Comparison of ENCODE assay signal across 21 mouse cellular contexts in the genomic region with DNA sequence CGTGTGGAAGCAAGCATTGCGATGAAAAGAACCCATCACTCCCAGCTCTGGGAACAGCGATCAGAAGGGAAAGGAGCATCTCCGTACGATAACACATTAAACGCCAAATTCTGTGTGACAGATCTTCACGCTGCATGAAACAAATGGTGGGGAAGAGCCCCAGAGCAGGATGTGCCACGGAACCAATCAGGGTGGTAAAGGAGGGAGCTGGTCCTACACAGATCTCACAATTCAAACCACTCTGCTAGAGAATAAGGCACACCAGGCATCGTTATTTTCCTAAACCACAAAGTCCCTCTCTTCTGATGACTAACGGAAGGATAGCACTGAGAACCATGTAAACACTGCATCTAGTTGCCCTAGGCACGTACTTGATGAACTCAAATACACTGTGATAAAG.
DNase-seq lines count a peak whose midpoint lies in the region; ATAC-seq lines count a peak whose summit lies in the region.
"Had no signal": no experiment of that assay in that cellular context is flagged by ENCODE, and none has a peak within 500 bp of the region (broad histone marks: within the 10 kb centered on the region; RNA-seq: fewer than 3 reads in every experiment).

No protein-coding gene starts in this region.

- no peaks in the 10 kb centered on the region for H3K36me3 ChIP-seq in midbrain, embryonic 15.5 days (replicated peaks)
- H3K36me3 ChIP-seq in midbrain, embryonic 13.5 days = no peaks in the 10 kb centered on the region
- H3K36me3 ChIP-seq: embryonic facial prominence, embryonic 15.5 days; forebrain, embryonic 10.5 days; heart, embryonic 13.5 days; hindbrain, embryonic 15.5 days had no signal

- H3K4me2 ChIP-seq in midbrain, embryonic 15.5 days = no peak overlapping the region
- H3K4me2 ChIP-seq in midbrain, embryonic 13.5 days (replicated peaks) = no peak overlapping the region
- H3K4me2 ChIP-seq: embryonic facial prominence, embryonic 15.5 days; heart, embryonic 13.5 days; hindbrain, embryonic 15.5 days had no signal

- DNase-seq in layer of hippocampus, adult 18-20 months (ENCODE audit: low spot score in 2 of 2) = peak; percentile 3 to 21
- DNase-seq in layer of hippocampus, adult 9-10 months (ENCODE audit: low spot score) = no peak
- peak; percentile 6 for DNase-seq in Muller cell, postnatal 12 days (ENCODE audit: inconsistent ontology term)
- DNase-seq in left cerebral cortex, adult 8-10 months (ENCODE audit: low spot score in 2 of 2) = no peak
- DNase-seq: adrenal gland, adult 8-10 months; adrenal gland, postnatal 36 days; cerebellum, adult 11 months; cerebellum, adult 8-10 months; cerebellum, postnatal 14 days; embryo, embryonic 11 days; gastrocnemius, adult 2 months; gastrocnemius, postnatal 25 days; heart, postnatal 36 days had no signal

- ATAC-seq in midbrain, embryonic 15.5 days (replicated peaks) = peak; percentile 62
- ATAC-seq in midbrain, embryonic 13.5 days = no peak
- ATAC-seq: forebrain, embryonic 14.5 days had no signal

- H3K27me3 ChIP-seq in midbrain, embryonic 15.5 days (replicated peaks) = no peaks in the 10 kb centered on the region
- no peaks in the 10 kb centered on the region for H3K27me3 ChIP-seq in midbrain, embryonic 13.5 days
- H3K27me3 ChIP-seq: embryonic facial prominence, embryonic 15.5 days; heart, embryonic 13.5 days; hindbrain, embryonic 15.5 days had no signal

- no peaks in the 10 kb centered on the region for H3K4me1 ChIP-seq in midbrain, embryonic 15.5 days
- H3K4me1 ChIP-seq in midbrain, embryonic 13.5 days (replicated peaks) = no peaks in the 10 kb centered on the region
- H3K4me1 ChIP-seq: embryonic facial prominence, embryonic 15.5 days; forebrain, embryonic 10.5 days; heart, embryonic 13.5 days; hindbrain, embryonic 15.5 days had no signal

- no peak overlapping the region for H3K27ac ChIP-seq in midbrain, embryonic 15.5 days
- no peak overlapping the region for H3K27ac ChIP-seq in midbrain, embryonic 13.5 days
- H3K27ac ChIP-seq: embryonic facial prominence, embryonic 15.5 days; forebrain, embryonic 10.5 days; gastrocnemius, adult 2 months; heart, embryonic 13.5 days; hindbrain, embryonic 15.5 days had no signal

- 75% methylated on average over 11 of the region's 11 CpGs for WGBS in midbrain, embryonic 15.5 days
- WGBS in midbrain, embryonic 13.5 days = 86% methylated on average over 11 of the region's 11 CpGs

- no peak overlapping the region for H3K9ac ChIP-seq in midbrain, embryonic 15.5 days
- H3K9ac ChIP-seq in midbrain, embryonic 13.5 days (replicated peaks) = no peak overlapping the region
- H3K9ac ChIP-seq: embryonic facial prominence, embryonic 15.5 days; heart, embryonic 13.5 days; hindbrain, embryonic 15.5 days had no signal

- no peak overlapping the region for H3K4me3 ChIP-seq in midbrain, embryonic 15.5 days
- H3K4me3 ChIP-seq in midbrain, embryonic 13.5 days (replicated peaks) = no peak overlapping the region
- H3K4me3 ChIP-seq: embryonic facial prominence, embryonic 15.5 days; erythroblast, embryonic 14.5 days; forebrain, embryonic 10.5 days; gastrocnemius, adult 2 months; heart, embryonic 13.5 days; hindbrain, embryonic 15.5 days had no signal

- H3K9me3 ChIP-seq in midbrain, embryonic 15.5 days = no peaks in the 10 kb centered on the region
- no peaks in the 10 kb centered on the region for H3K9me3 ChIP-seq in midbrain, embryonic 13.5 days
- H3K9me3 ChIP-seq: embryonic facial prominence, embryonic 15.5 days; forebrain, embryonic 10.5 days; heart, embryonic 13.5 days; hindbrain, embryonic 15.5 days had no signal

Comparison
In these comparisons a context has a peak if more than half of its experiments do, and no peak if none do; other contexts are left out.
1. DNase-seq: peak in layer of hippocampus, adult 18-20 months (2 of 2) and Muller cell, postnatal 12 days (single experiment); none in layer of hippocampus, adult 9-10 months (single experiment) and left cerebral cortex, adult 8-10 months (0 of 2).